Mouse (Mus musculus) heart, embryonic 14.5 days (tissue): ENCODE results near the gene Ust. TPM values are rescaled to one million over a fixed set of nuclear protein-coding genes. Genes with fewer than 3 reads are reported as not detected.

Experiments used
- ATAC-seq: fragments of 200-750 bp; cut with Nextera tagmentation; 2 replicates; pipeline ENCODE4 v1.8.0; 2017; ENCODE audit warnings: low read depth, moderate TSS enrichment; ENCODE audit not compliant: insufficient number of reproducible peaks, insufficient read depth, low FRiP score
- H3K27ac ChIP-seq, 2 experiments: fragments of 200-500 bp in 1 of 2; fragments of 300-500 bp in 1 of 2; sonication (generic) in 1 of 2; replicated peaks in 1 of 2; 2 replicates each; pipeline ENCODE4 v1.5.1; 2012 to 2014; ENCODE audit warnings: low read depth in 2 of 2, low read length in 2 of 2, control low read depth in 1 of 2, mild to moderate bottlenecking in 1 of 2, mixed read lengths in 1 of 2; ENCODE audit not compliant: control insufficient read depth in 1 of 2, insufficient read depth in 1 of 2
- H3K27me3 ChIP-seq: fragments of 300-500 bp; sonication (generic); 2 replicates; pipeline ENCODE4 v1.6.1; 2014; ENCODE audit warnings: mild to moderate bottlenecking, low read length, control low read depth; ENCODE audit not compliant: control insufficient read depth, insufficient read depth
- H3K36me3 ChIP-seq: fragments of 300-500 bp; sonication (generic); 2 replicates; pipeline ENCODE4 v1.6.1; 2014; ENCODE audit warnings: mild to moderate bottlenecking, control low read depth, low read length, mixed read lengths; ENCODE audit not compliant: control insufficient read depth, insufficient read depth
- H3K4me1 ChIP-seq, 2 experiments: fragments of 200-500 bp in 1 of 2; fragments of 300-500 bp in 1 of 2; sonication (generic) in 1 of 2; 2 replicates each; pipeline ENCODE4 v1.6.1; 2012 to 2014; ENCODE audit warnings: low read length in 2 of 2, control low read depth in 1 of 2, mixed read lengths in 1 of 2; ENCODE audit not compliant: control insufficient read depth in 2 of 2, insufficient read depth in 2 of 2
- H3K4me2 ChIP-seq: fragments of 300-500 bp; sonication (generic); 2 replicates; pipeline ENCODE4 v1.6.1; 2014; ENCODE audit warnings: mild to moderate bottlenecking, low read length
- H3K4me3 ChIP-seq, 2 experiments: fragments of 200-500 bp in 1 of 2; fragments of 300-500 bp in 1 of 2; sonication (generic) in 1 of 2; 2 replicates each; pipeline ENCODE4 v1.5.1; 2012 to 2014; ENCODE audit warnings: low read length in 2 of 2, mild to moderate bottlenecking in 2 of 2, control low read depth in 1 of 2, low read depth in 1 of 2, moderate library complexity in 1 of 2; ENCODE audit not compliant: control insufficient read depth in 1 of 2, insufficient read depth in 1 of 2
- H3K9ac ChIP-seq: fragments of 300-500 bp; sonication (generic); 2 replicates; pipeline ENCODE4 v1.6.1; 2014; ENCODE audit warnings: mild to moderate bottlenecking, low read length
- H3K9me3 ChIP-seq: fragments of 300-500 bp; sonication (generic); 2 replicates; pipeline ENCODE4 v1.6.1; 2016; ENCODE audit warnings: low read length, control low read depth; ENCODE audit not compliant: control insufficient read depth
- WGBS: fragments of 180-500 bp; shearing (Covaris S2); extraction: QIAGEN DNeasy Blood & Tissue Kit; methylation state at CpG from one replicate; pipeline ENCODE4 v1.1.7; 2014; 5-methylcytosine and 5-hydroxymethylcytosine counted together
- polyA plus RNA-seq: library from polyadenylated mRNA; unstranded; fragments of >200 nt; fragmentation: Nextera tagmentation; extraction: Ambion mirVana; gene quantifications from 2 replicates; pipeline ENCODE4 v1.2.1, GENCODE M21; 2014

Ust gene
- polyA plus RNA-seq, 1 experiment from 2014 or later, result 2.3 TPM

DNA sequence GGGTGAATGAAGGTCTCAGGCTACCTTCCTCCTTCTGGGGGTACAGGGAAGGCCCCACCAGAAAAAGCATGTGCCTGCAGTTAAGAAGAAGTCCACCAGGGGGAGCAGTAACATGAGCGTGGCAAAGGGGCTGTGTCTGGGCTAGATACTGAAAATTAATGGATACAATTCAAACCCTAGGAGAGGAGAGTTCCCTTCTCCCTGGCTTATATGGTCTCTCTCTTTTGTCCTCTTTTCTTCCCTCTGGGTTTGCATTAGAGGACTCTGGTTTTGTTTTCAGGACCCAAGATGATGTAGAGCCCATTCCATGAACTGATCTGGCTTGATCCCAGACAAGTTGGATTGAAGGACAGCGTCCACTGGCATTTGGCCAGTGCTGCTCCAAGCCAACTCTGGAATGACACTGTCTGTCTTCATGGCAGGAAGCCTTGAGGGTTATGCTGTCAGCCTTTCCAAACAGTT is 195.3 kb downstream of the Ust start:
- H3K9ac ChIP-seq, result no peak overlapping the region
- H3K27me3 ChIP-seq, result no peaks in the 10 kb centered on the region
- no peak overlapping the region for H3K27ac ChIP-seq
- H3K9me3 ChIP-seq, result peaks cover 1% of the 10 kb centered on the region; the same call in 1 of the 2 replicates
- no peak for ATAC-seq
- H3K4me3 ChIP-seq, result no peak overlapping the region
- H3K36me3 ChIP-seq, result no peaks in the 10 kb centered on the region
- 0 out of 4 replicates have a peak, but pooled peaks cover 0 to 5% of the 10 kb centered on the region in 2 experiments for H3K4me1 ChIP-seq
- WGBS, result 40% methylated on average over 2 of the region's 2 CpGs
- H3K4me2 ChIP-seq, result no peak overlapping the region

DNA sequence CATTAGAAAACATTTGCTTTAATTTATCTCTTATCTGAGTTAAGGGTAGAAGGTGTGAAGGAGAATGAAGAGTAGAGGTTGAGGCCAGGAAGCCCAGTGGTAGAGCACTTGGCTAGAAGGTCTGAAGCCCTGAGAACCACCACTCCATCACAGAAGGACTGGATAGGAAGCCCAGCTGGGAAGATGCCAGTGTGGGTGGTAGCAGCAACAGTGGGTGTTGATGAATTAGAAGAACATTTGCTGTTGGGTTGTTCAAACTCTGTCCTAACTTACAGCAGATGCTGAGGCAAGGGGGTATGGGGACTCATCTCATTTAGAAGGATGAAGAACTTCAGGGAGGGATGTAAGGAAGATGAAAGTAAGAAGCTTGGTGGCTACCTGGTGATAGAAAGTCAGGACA is 197.9 kb downstream of the Ust start:
- 0 out of 4 replicates have a peak, but pooled peaks cover 0 to 5% of the 10 kb centered on the region in 2 experiments for H3K4me1 ChIP-seq
- no peak overlapping the region for H3K4me2 ChIP-seq
- no peaks in the 10 kb centered on the region for H3K27me3 ChIP-seq
- no peaks in the 10 kb centered on the region for H3K9me3 ChIP-seq
- H3K36me3 ChIP-seq, result no peaks in the 10 kb centered on the region
- no peak overlapping the region for H3K4me3 ChIP-seq
- H3K27ac ChIP-seq, result no peak overlapping the region
- H3K9ac ChIP-seq, result no peak overlapping the region
- ATAC-seq, result no peak

DNA sequence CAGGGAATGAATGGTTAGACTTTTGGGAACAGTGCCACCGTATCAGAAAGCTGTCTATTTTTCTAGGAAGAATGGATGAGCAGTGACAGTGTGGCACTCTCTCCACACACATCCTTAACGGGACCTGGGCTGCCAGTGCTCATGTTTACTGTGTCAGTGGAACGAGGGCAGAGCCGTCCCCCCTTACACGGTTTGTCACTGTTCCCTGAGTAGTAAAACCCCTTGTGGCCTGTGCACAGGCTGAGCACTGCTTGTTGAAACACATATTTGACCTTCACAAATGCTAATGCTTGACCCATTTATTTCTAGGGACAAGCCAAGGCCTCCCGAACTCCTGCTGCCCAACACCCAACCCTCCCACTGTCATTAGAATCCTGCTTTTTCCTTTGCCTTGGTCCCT is 209.2 kb downstream of the Ust start:
- Histone ChIP-seq H3K9ac (no peak overlapping the region), H3K36me3 (no peaks in the 10 kb centered on the region), H3K4me1 (no peaks in the 10 kb centered on the region), H3K27ac (no peak overlapping the region), H3K4me2 (no peak overlapping the region), H3K4me3 (no peak overlapping the region), H3K9me3 (no peaks in the 10 kb centered on the region), H3K27me3 (no peaks in the 10 kb centered on the region)
- 75% methylated on average over 6 of the region's 6 CpGs for WGBS
- ATAC-seq, result no peak

DNA sequence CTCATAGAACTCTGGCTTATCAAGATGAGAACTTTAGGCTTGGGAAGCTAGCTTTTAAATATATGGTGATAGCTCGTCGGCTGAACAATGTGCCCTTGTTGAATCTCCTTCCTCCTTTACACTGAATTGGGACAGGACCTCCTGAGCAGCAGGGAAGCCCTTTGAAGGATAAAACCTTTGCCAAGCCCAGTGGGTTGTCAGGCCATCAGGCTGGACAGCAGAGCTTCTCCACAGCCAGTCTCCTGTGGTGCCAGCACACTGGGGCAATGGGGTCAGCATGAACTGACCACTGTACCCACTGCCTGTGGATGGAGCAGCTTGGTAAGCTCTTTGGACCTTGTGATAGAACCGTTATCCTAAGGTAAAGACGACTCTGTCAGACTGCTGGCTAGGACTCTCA is 214.4 kb downstream of the Ust start:
- 68% methylated on average over 4 of the region's 4 CpGs for WGBS

DNA sequence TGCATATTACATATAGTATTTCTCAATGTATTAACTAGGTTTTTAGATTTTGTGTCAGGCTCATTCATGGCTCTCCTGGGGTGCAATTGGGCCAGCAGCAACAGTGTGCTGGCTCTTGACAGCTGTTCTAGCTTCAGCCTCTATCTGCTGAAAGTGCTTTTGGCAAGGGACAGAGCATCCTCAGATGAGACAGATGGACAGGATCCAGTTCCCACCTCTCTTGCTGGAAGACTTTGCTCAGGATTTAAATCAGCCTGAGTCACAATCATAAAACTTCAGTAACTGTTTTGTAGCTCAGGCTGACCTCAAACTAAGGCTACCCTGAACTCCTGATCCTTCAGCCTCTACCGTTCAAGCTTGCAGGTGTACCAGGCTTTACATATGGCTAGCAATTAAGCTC is 219.5 kb downstream of the Ust start:
- Histone ChIP-seq H3K4me3 (no peak overlapping the region), H3K27ac (no peak overlapping the region), H3K9ac (no peak overlapping the region), H3K4me1 (peaks cover 0 to 2% of the 10 kb centered on the region in 2 experiments; a peak in 1 of 4 replicates), H3K36me3 (no peaks in the 10 kb centered on the region), H3K4me2 (no peak overlapping the region), H3K27me3 (no peaks in the 10 kb centered on the region), H3K9me3 (no peaks in the 10 kb centered on the region)
- 90% methylated on average over 1 of the region's 1 CpGs for WGBS
- ATAC-seq, result no peak

More for the DNA sequence above, 214.4 kb downstream of the Ust start:
- no peak overlapping the region for H3K4me2 ChIP-seq
- no peaks in the 10 kb centered on the region for H3K27me3 ChIP-seq
- no peaks in the 10 kb centered on the region for H3K9me3 ChIP-seq
- H3K36me3 ChIP-seq, result no peaks in the 10 kb centered on the region
- H3K9ac ChIP-seq, result no peak overlapping the region
- no peaks in the 10 kb centered on the region for H3K4me1 ChIP-seq
- no peak for ATAC-seq
- H3K4me3 ChIP-seq, result no peak overlapping the region
- H3K27ac ChIP-seq, result no peak overlapping the region

DNA sequence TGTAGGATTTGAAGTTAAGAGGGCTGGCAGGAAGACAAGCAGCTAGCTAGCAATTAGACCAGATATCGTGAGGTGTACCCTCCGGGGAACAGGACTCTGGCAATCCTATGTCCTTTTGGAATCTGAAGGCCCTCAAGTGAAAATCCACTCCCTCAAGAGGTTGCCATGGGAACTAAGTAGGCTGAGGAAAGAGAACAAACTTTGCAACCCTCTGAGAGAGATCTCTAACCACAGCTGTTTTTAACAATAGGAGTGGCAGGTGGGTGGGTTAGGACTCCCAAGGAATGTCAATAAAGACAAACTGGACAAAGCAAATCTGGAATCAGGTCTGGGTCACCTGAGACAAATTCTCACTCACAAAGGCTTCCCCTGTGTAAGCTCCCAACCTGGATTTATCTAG is 221.4 kb downstream of the Ust start:
- H3K4me2 ChIP-seq, result no peak overlapping the region
- H3K9ac ChIP-seq, result no peak overlapping the region
- peaks cover 0 to 2% of the 10 kb centered on the region in 2 experiments; a peak in 1 of 4 replicates for H3K4me1 ChIP-seq
- 16% methylated on average over 2 of the region's 2 CpGs for WGBS
- H3K27me3 ChIP-seq, result no peaks in the 10 kb centered on the region
- H3K36me3 ChIP-seq, result no peaks in the 10 kb centered on the region
- H3K4me3 ChIP-seq, result no peak overlapping the region
- no peak overlapping the region for H3K27ac ChIP-seq
- ATAC-seq, result no peak
- no peaks in the 10 kb centered on the region for H3K9me3 ChIP-seq

DNA sequence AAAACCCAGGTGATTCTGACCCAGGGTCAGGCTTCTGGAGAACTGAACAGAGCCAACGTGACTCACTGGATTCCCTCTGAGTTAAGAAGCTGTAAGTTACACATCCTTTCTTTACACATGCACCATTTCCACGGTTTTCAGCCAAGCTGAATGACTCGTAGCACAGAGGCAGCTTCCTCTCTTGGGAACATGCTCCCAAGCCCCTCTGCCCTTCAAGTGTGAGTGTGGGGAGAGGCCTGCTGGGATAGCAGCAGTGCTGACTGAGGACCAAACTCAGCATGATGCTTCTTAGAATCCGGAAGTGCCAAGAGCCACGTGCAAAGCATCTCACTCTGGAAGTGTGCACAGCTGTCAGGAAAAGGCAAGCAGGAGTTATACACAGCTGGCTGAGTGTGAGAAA is 228.0 kb downstream of the Ust start:
- no peak overlapping the region for H3K27ac ChIP-seq
- H3K4me2 ChIP-seq, result no peak overlapping the region
- H3K9ac ChIP-seq, result no peak overlapping the region
- no peaks in the 10 kb centered on the region for H3K9me3 ChIP-seq
- no peaks in the 10 kb centered on the region for H3K27me3 ChIP-seq
- no peak overlapping the region for H3K4me3 ChIP-seq
- no peak for ATAC-seq
- peaks cover 2 to 4% of the 10 kb centered on the region in 2 experiments; a peak in 2 of 4 replicates for H3K4me1 ChIP-seq
- WGBS, result 61% methylated on average over 5 of the region's 5 CpGs
- H3K36me3 ChIP-seq, result no peaks in the 10 kb centered on the region

DNA sequence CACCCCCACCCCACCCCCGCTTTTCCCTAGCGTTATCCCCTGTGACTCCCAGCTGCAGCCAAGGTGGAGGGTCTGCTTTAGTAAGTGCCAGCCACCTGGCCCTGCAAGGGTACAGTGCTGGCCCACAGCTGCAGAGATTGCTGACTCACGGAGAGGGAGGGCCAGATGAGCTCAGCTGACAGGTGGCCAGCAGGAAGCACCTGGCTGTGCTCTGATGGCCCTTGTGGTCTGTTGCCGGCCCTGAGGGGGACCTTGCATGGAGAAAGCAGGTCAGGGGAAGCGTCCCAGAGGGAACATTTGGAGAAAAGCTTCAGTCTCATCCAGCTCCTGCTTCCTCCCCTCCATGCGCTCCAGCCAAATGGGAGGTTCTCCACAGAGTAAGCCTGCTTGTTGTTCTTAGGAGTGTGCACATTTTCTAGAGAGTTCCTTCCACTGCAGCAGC is 231.3 kb downstream of the Ust start:
- no peak overlapping the region for H3K9ac ChIP-seq
- H3K4me3 ChIP-seq, result no peak overlapping the region
- H3K9me3 ChIP-seq, result no peaks in the 10 kb centered on the region
- H3K36me3 ChIP-seq, result no peaks in the 10 kb centered on the region
- H3K4me2 ChIP-seq, result no peak overlapping the region
- no peaks in the 10 kb centered on the region for H3K27me3 ChIP-seq
- ATAC-seq, result no peak
- 16% methylated on average over 6 of the region's 6 CpGs for WGBS
- peaks cover 2 to 4% of the 10 kb centered on the region in 2 experiments; a peak in 2 of 4 replicates for H3K4me1 ChIP-seq
- no peak overlapping the region for H3K27ac ChIP-seq
